Mouse (Mus musculus): ENCODE data around the gene Tmem170. TPM values are rescaled to one million over a fixed set of nuclear protein-coding genes. Genes with fewer than 3 reads are reported as not detected.

Gene Tmem170
- polyA plus RNA-seq, 1 experiment from 2014 or later = 8.0 TPM

- Histone ChIP-seq H3K27me3 (replicated peaks; ENCODE audit: control insufficient read depth, insufficient read depth, low read length) (peaks cover 38% of the 10 kb centered on the region), H3K36me3 (ENCODE audit: control insufficient read depth, insufficient read depth, low read length) (no peaks in the 10 kb centered on the region), H3K4me1 (replicated peaks; ENCODE audit: control insufficient read depth, insufficient read depth, low read length) (no peaks in the 10 kb centered on the region), H3K27ac (ENCODE audit: low read depth, low read length) (no peak overlapping the region), H3K4me3 (ENCODE audit: low read depth, low read length) (no peak overlapping the region), H3K9ac (ENCODE audit: low read depth, low read length) (no peak overlapping the region), H3K4me2 (no peak overlapping the region), H3K9me3 (ENCODE audit: control insufficient read depth, low read length) (no peaks in the 10 kb centered on the region)
- no peak for DNase-seq (ENCODE audit: low spot score)
- WGBS = 51% methylated on average over 7 of the region's 7 CpGs
- no peak for ATAC-seq (replicated peaks; ENCODE audit: low FRiP score)
Observed at GRCm38 (mm10) chr8:111888091-111888650, 11.6 kb upstream of the Tmem170 start.

- peaks cover 38% of the 10 kb centered on the region for H3K27me3 ChIP-seq (replicated peaks; ENCODE audit: control insufficient read depth, insufficient read depth, low read length)
Observed at GRCm38 (mm10) chr8:111887479-111887878, 10.9 kb upstream of the Tmem170 start.

DNA sequence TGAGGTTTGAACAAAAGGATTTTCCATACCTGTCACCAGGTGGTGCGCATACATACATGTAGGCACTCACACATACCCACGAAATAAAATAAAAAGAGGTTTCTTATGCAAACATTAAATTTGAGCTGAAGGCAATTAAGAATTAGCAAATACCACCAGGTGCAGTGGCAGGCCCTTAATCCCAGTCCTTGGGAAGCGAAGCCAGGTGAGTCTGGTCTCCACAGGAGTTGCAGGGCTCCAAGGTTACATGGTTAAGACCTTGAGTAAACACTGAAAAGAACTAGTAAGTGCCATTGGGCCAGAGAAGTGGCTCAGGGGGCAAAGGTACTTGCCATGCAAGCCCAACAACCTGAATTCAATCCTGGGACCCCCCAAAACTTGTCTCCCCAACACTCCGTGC lies 7.1 kb upstream of the Tmem170 start:
- Histone ChIP-seq H3K4me1 (replicated peaks; ENCODE audit: control insufficient read depth, insufficient read depth, low read length) (no peaks in the 10 kb centered on the region), H3K9me3 (ENCODE audit: control insufficient read depth, low read length) (no peaks in the 10 kb centered on the region), H3K9ac (ENCODE audit: low read depth, low read length) (no peak overlapping the region), H3K4me3 (ENCODE audit: low read depth, low read length) (no peak overlapping the region), H3K36me3 (ENCODE audit: control insufficient read depth, insufficient read depth, low read length) (no peaks in the 10 kb centered on the region), H3K27me3 (replicated peaks; ENCODE audit: control insufficient read depth, insufficient read depth, low read length) (peaks cover 5% of the 10 kb centered on the region), H3K27ac (ENCODE audit: low read depth, low read length) (no peak overlapping the region), H3K4me2 (no peak overlapping the region)
- 83% methylated on average over 4 of the region's 4 CpGs for WGBS
- ATAC-seq (replicated peaks; ENCODE audit: low FRiP score) (no peak), DNase-seq (ENCODE audit: low spot score) (no peak)

More at GRCm38 (mm10) chr8:111887479-111887878, 10.9 kb upstream of the Tmem170 start:
- peak; percentile 76 for ATAC-seq (replicated peaks; ENCODE audit: low FRiP score)
- Histone ChIP-seq H3K9ac (ENCODE audit: low read depth, low read length) (no peak overlapping the region), H3K4me2 (no peak overlapping the region), H3K27ac (ENCODE audit: low read depth, low read length) (no peak overlapping the region), H3K36me3 (ENCODE audit: control insufficient read depth, insufficient read depth, low read length) (no peaks in the 10 kb centered on the region), H3K4me3 (ENCODE audit: low read depth, low read length) (no peak overlapping the region), H3K4me1 (replicated peaks; ENCODE audit: control insufficient read depth, insufficient read depth, low read length) (no peaks in the 10 kb centered on the region), H3K9me3 (ENCODE audit: control insufficient read depth, low read length) (no peaks in the 10 kb centered on the region)
- WGBS = 70% methylated on average over 1 of the region's 1 CpGs
- DNase-seq (ENCODE audit: low spot score) = no peak

DNA sequence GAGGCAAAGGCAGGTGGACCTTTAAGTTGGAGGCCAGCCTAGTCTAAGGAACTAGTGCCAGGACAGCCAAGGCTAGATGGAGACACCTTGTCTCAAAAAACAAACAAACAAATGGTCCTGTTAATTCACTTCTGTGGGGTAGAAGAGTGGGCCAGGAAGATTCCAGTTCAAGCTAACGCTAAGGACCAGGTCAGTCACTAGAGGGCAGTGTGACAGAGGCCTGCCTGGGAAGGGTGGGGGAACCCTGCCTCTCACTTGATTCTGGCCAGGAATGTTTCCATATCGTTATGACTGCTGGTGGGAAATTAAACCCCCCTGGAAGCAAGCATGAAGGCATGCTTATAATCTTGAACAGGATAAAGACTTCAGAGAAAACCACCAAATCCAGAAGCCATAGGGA lies 5.0 kb upstream of the Tmem170 start:
- Histone ChIP-seq H3K4me1 (replicated peaks; ENCODE audit: control insufficient read depth, insufficient read depth, low read length) (no peaks in the 10 kb centered on the region), H3K27me3 (replicated peaks; ENCODE audit: control insufficient read depth, insufficient read depth, low read length) (no peaks in the 10 kb centered on the region; the same call in 1 of the 2 replicates), H3K4me2 (no peak overlapping the region), H3K9ac (ENCODE audit: low read depth, low read length) (no peak overlapping the region), H3K27ac (ENCODE audit: low read depth, low read length) (no peak overlapping the region), H3K4me3 (ENCODE audit: low read depth, low read length) (no peak overlapping the region), H3K36me3 (ENCODE audit: control insufficient read depth, insufficient read depth, low read length) (no peaks in the 10 kb centered on the region), H3K9me3 (ENCODE audit: control insufficient read depth, low read length) (no peaks in the 10 kb centered on the region)
- DNase-seq (ENCODE audit: low spot score) (no peak), ATAC-seq (replicated peaks; ENCODE audit: low FRiP score) (0 out of 2 replicates have a peak, but pooled peaks have one; percentile 18)
- WGBS = 3% methylated on average over 2 of the region's 2 CpGs

DNA sequence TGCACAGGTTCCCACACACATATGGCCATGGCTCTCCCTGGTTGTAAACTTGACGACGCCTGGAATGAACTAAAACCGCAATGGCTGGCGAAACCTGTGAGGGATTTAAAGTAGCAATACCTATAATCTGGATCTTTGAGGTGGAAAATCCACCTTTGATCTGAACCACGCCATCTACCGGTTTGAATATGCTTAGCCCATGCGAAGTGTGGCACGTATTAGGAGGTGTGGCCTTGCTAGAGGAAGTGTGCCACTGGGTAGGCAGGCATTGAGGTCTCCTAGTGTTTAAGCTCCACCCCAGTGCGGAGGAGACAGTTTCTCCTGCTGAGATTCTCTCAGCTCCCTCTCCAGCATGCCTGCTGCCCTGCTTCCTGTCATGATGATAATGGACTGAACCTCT lies 1.2 kb upstream of the Tmem170 start:
- ATAC-seq (replicated peaks; ENCODE audit: low FRiP score) (no peak), DNase-seq (ENCODE audit: low spot score) (no peak)
- H3K4me1 ChIP-seq (replicated peaks; ENCODE audit: control insufficient read depth, insufficient read depth, low read length) = peaks cover 7% of the 10 kb centered on the region; the same call in 1 of the 2 replicates
- no peak overlapping the region for H3K4me3 ChIP-seq (ENCODE audit: low read depth, low read length)
- H3K27me3 ChIP-seq (replicated peaks; ENCODE audit: control insufficient read depth, insufficient read depth, low read length) = no peaks in the 10 kb centered on the region
- H3K9me3 ChIP-seq (ENCODE audit: control insufficient read depth, low read length) = no peaks in the 10 kb centered on the region
- H3K4me2 ChIP-seq = no peak overlapping the region
- WGBS = 66% methylated on average over 9 of the region's 9 CpGs
- H3K27ac ChIP-seq (ENCODE audit: low read depth, low read length) = no peak overlapping the region
- no peaks in the 10 kb centered on the region for H3K36me3 ChIP-seq (ENCODE audit: control insufficient read depth, insufficient read depth, low read length)
- H3K9ac ChIP-seq (ENCODE audit: low read depth, low read length) = no peak overlapping the region

DNA sequence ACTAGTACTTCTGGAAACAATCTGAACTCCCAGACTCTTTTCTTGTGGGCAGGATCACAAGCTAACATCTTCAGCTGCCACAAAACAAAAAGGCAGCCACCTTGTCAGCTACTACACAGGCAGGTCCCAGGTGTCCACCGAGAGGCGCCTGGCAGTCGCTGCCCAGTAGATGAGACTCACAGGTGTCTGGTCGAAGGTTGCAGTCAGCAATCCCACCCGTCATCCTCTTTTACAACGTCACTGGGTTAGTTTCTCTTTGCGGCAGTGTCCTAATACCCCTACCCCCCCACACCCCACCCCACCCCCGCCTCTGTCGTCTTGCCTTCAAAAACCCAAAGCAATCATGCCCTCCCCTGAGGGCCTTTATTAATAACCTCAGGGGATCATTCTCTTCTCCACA lies 792 bp downstream of the Tmem170 start:
- Histone ChIP-seq H3K4me2 (peak overlapping the region; percentile 68), H3K27me3 (replicated peaks; ENCODE audit: control insufficient read depth, insufficient read depth, low read length) (no peaks in the 10 kb centered on the region), H3K4me3 (ENCODE audit: low read depth, low read length) (peak overlapping the region; percentile 80), H3K36me3 (ENCODE audit: control insufficient read depth, insufficient read depth, low read length) (no peaks in the 10 kb centered on the region), H3K9ac (ENCODE audit: low read depth, low read length) (peak overlapping the region; percentile 64), H3K9me3 (ENCODE audit: control insufficient read depth, low read length) (no peaks in the 10 kb centered on the region), H3K27ac (ENCODE audit: low read depth, low read length) (no peak overlapping the region), H3K4me1 (replicated peaks; ENCODE audit: control insufficient read depth, insufficient read depth, low read length) (peaks cover 7% of the 10 kb centered on the region; the same call in 1 of the 2 replicates)
- ATAC-seq (replicated peaks; ENCODE audit: low FRiP score) (no peak), DNase-seq (ENCODE audit: low spot score) (no peak)
- WGBS = 25% methylated on average over 9 of the region's 9 CpGs

DNA sequence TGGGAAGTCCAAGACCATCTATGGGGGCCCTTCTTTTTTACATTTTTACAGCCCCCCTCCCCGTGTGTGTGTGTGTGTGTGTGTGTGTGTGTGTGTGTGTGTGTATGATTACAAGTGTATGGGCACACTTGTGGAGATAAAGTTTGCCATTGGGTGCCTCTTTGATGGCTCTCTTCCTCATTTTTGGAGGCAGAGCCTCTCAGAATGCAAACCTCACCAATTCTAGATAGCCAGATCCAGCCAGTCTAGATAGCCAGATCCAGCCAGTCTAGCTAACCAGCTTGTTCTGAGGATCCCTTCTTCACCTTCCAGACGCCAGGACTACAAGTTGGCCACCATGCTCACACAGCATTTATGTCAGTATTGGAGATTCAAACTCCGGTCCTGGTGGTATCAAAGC lies 5.3 kb downstream of the Tmem170 start:
- H3K4me3 ChIP-seq (ENCODE audit: low read depth, low read length) = no peak overlapping the region
- ATAC-seq (replicated peaks; ENCODE audit: low FRiP score) (no peak), DNase-seq (ENCODE audit: low spot score) (no peak)
- H3K9me3 ChIP-seq (ENCODE audit: control insufficient read depth, low read length) = no peaks in the 10 kb centered on the region
- H3K27me3 ChIP-seq (replicated peaks; ENCODE audit: control insufficient read depth, insufficient read depth, low read length) = no peaks in the 10 kb centered on the region
- H3K36me3 ChIP-seq (ENCODE audit: control insufficient read depth, insufficient read depth, low read length) = no peaks in the 10 kb centered on the region; the same call in 1 of the 2 replicates
- 72% methylated on average over 3 of the region's 3 CpGs for WGBS
- peaks cover 7% of the 10 kb centered on the region; the same call in 1 of the 2 replicates for H3K4me1 ChIP-seq (replicated peaks; ENCODE audit: control insufficient read depth, insufficient read depth, low read length)
- no peak overlapping the region for H3K9ac ChIP-seq (ENCODE audit: low read depth, low read length)
- no peak overlapping the region for H3K27ac ChIP-seq (ENCODE audit: low read depth, low read length)
- H3K4me2 ChIP-seq = no peak overlapping the region

GRCm38 (mm10) chr8:111870379-111870778 lies 6.2 kb downstream of the Tmem170 start:
- peaks cover 5% of the 10 kb centered on the region; the same call in 1 of the 2 replicates for H3K36me3 ChIP-seq (ENCODE audit: control insufficient read depth, insufficient read depth, low read length)
- 86% methylated on average over 3 of the region's 3 CpGs for WGBS
- no peak overlapping the region for H3K27ac ChIP-seq (ENCODE audit: low read depth, low read length)
- DNase-seq (ENCODE audit: low spot score) = no peak
- H3K4me2 ChIP-seq = no peak overlapping the region
- no peaks in the 10 kb centered on the region for H3K9me3 ChIP-seq (ENCODE audit: control insufficient read depth, low read length)
- no peak for ATAC-seq (replicated peaks; ENCODE audit: low FRiP score)
- H3K4me1 ChIP-seq (replicated peaks; ENCODE audit: control insufficient read depth, insufficient read depth, low read length) = 0 out of 2 replicates have a peak, but pooled peaks cover 3% of the 10 kb centered on the region
- H3K4me3 ChIP-seq (ENCODE audit: low read depth, low read length) = no peak overlapping the region
- no peak overlapping the region for H3K9ac ChIP-seq (ENCODE audit: low read depth, low read length)
- no peaks in the 10 kb centered on the region for H3K27me3 ChIP-seq (replicated peaks; ENCODE audit: control insufficient read depth, insufficient read depth, low read length)

DNA sequence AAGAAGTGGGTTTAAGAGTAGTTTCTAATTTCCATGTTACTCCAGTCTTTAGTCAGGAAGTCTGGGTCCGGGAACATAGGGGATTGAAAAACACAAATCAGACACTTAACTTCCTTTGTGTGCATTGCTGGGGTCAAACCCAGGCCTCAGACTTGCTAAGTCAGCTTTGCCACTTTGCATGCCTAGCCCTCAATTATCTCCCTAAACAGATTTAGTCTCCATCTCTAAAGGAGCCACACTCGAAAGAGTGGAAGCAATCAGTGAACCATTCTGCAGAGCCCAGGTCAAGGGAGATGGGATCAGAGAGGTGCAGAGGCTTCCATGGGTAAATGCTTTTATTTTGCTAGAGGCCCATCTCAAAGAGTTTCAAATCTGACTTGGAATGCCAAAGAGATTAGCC lies 7.9 kb downstream of the Tmem170 start:
- H3K27ac ChIP-seq (ENCODE audit: low read depth, low read length) = no peak overlapping the region
- H3K4me3 ChIP-seq (ENCODE audit: low read depth, low read length) = no peak overlapping the region
- H3K4me1 ChIP-seq (replicated peaks; ENCODE audit: control insufficient read depth, insufficient read depth, low read length) = no peaks in the 10 kb centered on the region
- H3K4me2 ChIP-seq = no peak overlapping the region
- peaks cover 5% of the 10 kb centered on the region; the same call in 1 of the 2 replicates for H3K36me3 ChIP-seq (ENCODE audit: control insufficient read depth, insufficient read depth, low read length)
- WGBS = 59% methylated on average over 2 of the region's 2 CpGs
- H3K9ac ChIP-seq (ENCODE audit: low read depth, low read length) = no peak overlapping the region
- H3K27me3 ChIP-seq (replicated peaks; ENCODE audit: control insufficient read depth, insufficient read depth, low read length) = no peaks in the 10 kb centered on the region
- no peaks in the 10 kb centered on the region for H3K9me3 ChIP-seq (ENCODE audit: control insufficient read depth, low read length)
- DNase-seq (ENCODE audit: low spot score) = no peak
- ATAC-seq (replicated peaks; ENCODE audit: low FRiP score) = no peak

Measured in liver, embryonic 11.5 days (tissue).